Mouse (Mus musculus): ENCODE results near the gene Gsg1l2. TPM values are rescaled to one million over a fixed set of nuclear protein-coding genes. Genes with fewer than 3 reads are reported as not detected.

The Gsg1l2 gene
- polyA plus RNA-seq, 1 experiment from 2014 or later, result not detected

DNA sequence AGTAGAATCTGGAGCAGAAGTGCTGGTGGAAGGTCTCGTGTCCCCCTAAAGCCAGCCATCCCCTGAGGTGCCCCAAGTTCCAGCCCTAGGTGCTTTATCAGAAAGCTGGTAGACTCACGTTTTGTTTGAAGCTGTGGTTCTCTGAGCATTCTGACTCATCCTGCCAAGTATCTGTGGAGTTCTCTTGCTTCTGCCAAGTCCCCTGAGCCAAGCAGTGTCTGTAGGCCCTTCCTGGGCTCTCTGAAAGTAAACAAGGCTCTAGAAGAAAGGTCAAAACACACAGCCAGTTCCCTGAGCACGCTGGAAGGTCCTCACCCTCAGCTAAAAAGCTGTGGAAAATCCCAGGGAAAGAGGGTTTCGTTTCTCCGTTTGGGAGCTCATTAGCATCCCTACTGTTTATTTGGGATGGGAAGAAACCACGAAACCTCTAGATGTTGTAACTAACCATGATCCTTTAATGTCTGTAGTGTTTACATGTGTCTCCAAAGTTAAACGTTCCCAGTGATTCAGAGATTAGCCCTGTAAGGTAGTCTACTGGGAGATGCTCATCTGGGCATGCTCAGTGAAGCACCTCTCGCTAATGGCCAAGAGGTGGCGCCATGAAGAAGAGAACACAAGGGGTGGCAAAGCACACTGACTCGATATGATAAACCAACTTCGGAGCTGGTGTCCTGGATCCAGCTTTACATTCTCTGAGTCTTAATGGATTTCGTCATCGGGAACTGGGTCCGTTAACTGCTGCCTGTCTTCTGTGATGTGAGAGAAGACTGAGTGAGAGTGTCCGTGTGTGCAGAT is 16.8 kb upstream of the Gsg1l2 start:
- Histone ChIP-seq H3K4me3 (replicated peaks; ENCODE audit: low read length) (no peak overlapping the region), H3K27ac (ENCODE audit: low read length) (no peak overlapping the region), H3K9ac (replicated peaks; ENCODE audit: low read depth, low read length) (no peak overlapping the region), H3K36me3 (ENCODE audit: control insufficient read depth, insufficient read depth) (no peaks in the 10 kb centered on the region), H3K27me3 (replicated peaks; ENCODE audit: control insufficient read depth, insufficient read depth, low read length) (no peaks in the 10 kb centered on the region), H3K4me1 (replicated peaks; ENCODE audit: control insufficient read depth, insufficient read depth, low read length) (no peaks in the 10 kb centered on the region), H3K4me2 (ENCODE audit: low read length) (no peak overlapping the region), H3K9me3 (ENCODE audit: control insufficient read depth, low read length) (no peaks in the 10 kb centered on the region)
- ATAC-seq, result no peak
- WGBS, result 75% methylated on average over 15 of the region's 15 CpGs

DNA sequence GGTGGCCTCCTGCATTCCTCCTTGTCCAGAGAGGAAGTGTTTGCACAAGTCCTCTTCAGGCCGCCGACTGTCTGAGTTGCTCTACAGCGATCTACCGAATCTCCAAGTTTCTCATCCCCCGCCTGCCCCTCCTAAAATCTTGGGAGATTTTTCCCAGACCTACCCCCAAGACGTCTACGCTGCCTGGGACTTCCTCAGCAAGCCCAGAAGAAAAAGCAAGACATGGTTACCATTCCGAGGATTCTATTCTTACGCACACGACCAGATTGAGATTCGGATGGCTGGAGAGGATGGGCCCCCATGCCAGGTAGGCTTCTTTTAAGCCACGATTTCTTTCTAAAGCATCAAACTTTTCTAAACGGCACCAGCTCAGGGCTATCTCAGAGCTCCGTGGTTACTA is 3.4 kb upstream of the Gsg1l2 start, which contains the start of gene Glp2r:
Gene Glp2r (minus strand): TSS at position 101 of the 400 bp plus-strand sequence.
- ATAC-seq, result no peak
- H3K4me1 ChIP-seq (replicated peaks; ENCODE audit: control insufficient read depth, insufficient read depth, low read length), result peaks cover 3% of the 10 kb centered on the region
- no peak within 1 kb of the TSS for H3K4me2 ChIP-seq (ENCODE audit: low read length)
- H3K27me3 ChIP-seq (replicated peaks; ENCODE audit: control insufficient read depth, insufficient read depth, low read length), result no peaks in the 10 kb centered on the region
- 89% methylated on average over 14 of the region's 14 CpGs for WGBS
- no peak within 1 kb of the TSS for H3K9ac ChIP-seq (replicated peaks; ENCODE audit: low read depth, low read length)
- no peak within 1 kb of the TSS for H3K4me3 ChIP-seq (replicated peaks; ENCODE audit: low read length)
- H3K9me3 ChIP-seq (ENCODE audit: control insufficient read depth, low read length), result no peaks in the 10 kb centered on the region
- no peak within 1 kb of the TSS for H3K27ac ChIP-seq (ENCODE audit: low read length)
- H3K36me3 ChIP-seq (ENCODE audit: control insufficient read depth, insufficient read depth), result no peaks in the 10 kb centered on the region

DNA sequence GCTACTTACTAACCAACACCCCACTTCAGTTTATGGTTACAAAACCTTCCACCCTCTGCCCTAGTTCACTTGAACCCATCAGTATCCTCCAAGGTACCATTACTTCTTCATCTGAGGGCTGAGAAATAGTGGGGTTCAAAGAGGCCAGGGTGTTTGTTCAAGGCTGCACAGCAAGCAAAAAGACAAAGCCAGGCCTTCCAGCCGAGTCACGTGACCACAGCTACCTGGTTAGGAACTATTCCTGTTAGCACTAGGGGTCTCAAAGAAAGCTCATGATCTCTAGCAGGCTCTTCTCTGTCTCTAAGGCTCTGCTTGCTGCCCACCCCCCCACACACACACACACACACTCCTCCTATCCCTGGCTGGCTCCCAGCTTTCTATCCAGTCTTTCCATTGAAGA is 2.7 kb upstream of the Gsg1l2 start:
- H3K4me3 ChIP-seq (replicated peaks; ENCODE audit: low read length), result no peak overlapping the region
- H3K27ac ChIP-seq (ENCODE audit: low read length), result no peak overlapping the region
- ATAC-seq, result no peak
- no peaks in the 10 kb centered on the region for H3K9me3 ChIP-seq (ENCODE audit: control insufficient read depth, low read length)
- H3K9ac ChIP-seq (replicated peaks; ENCODE audit: low read depth, low read length), result no peak overlapping the region
- WGBS, result 86% methylated on average over 2 of the region's 2 CpGs
- H3K36me3 ChIP-seq (ENCODE audit: control insufficient read depth, insufficient read depth), result no peaks in the 10 kb centered on the region
- peaks cover 3% of the 10 kb centered on the region for H3K4me1 ChIP-seq (replicated peaks; ENCODE audit: control insufficient read depth, insufficient read depth, low read length)
- no peaks in the 10 kb centered on the region for H3K27me3 ChIP-seq (replicated peaks; ENCODE audit: control insufficient read depth, insufficient read depth, low read length)
- H3K4me2 ChIP-seq (ENCODE audit: low read length), result no peak overlapping the region

DNA sequence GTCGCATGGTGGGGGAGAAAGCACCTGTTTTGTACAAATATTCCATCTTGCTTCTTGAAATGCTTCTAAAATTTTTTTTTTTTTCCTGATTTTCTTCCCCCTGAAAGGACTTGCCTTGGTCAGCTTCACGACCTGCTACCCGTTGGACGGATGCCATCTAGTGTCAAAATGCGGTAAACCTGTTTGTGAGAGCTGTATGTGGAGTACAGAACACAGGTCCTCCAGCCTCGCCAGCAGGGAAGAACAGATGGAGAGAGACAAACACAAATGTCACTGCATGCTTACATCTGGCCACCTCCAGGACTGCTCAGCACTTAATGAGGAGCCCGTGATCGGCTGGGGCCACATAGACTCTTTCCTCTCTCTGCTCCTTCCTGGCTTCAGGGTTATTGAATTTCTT is 1.8 kb upstream of the Gsg1l2 start:
- no peaks in the 10 kb centered on the region for H3K36me3 ChIP-seq (ENCODE audit: control insufficient read depth, insufficient read depth)
- peaks cover 3% of the 10 kb centered on the region for H3K4me1 ChIP-seq (replicated peaks; ENCODE audit: control insufficient read depth, insufficient read depth, low read length)
- ATAC-seq, result no peak; the same call in 1 of the 2 replicates
- no peak overlapping the region for H3K9ac ChIP-seq (replicated peaks; ENCODE audit: low read depth, low read length)
- H3K4me3 ChIP-seq (replicated peaks; ENCODE audit: low read length), result no peak overlapping the region
- 20% methylated on average over 8 of the region's 8 CpGs for WGBS
- H3K27ac ChIP-seq (ENCODE audit: low read length), result no peak overlapping the region
- no peak overlapping the region for H3K4me2 ChIP-seq (ENCODE audit: low read length)
- no peaks in the 10 kb centered on the region for H3K9me3 ChIP-seq (ENCODE audit: control insufficient read depth, low read length)
- H3K27me3 ChIP-seq (replicated peaks; ENCODE audit: control insufficient read depth, insufficient read depth, low read length), result no peaks in the 10 kb centered on the region

DNA sequence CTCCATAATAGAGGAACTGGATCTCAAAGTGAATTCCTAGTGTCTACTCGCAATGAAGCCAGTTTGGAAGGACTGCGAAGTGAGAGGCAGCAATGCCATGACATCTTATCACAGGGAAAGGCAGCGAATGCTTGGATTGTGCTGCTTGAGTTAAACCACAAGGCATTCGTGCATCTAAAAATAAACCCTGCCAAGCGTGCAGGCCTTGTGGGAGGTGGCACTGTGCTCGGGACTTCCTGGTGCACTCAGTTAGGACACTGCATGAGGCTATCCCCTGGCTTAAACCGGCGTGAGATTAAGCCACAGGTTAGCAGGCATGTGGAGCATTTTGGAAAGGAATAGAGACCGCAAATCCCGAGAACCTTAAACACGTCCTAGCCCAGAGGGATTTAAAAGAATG is 15.8 kb downstream of the Gsg1l2 start:
- WGBS, result 85% methylated on average over 11 of the region's 11 CpGs
- H3K4me1 ChIP-seq (replicated peaks; ENCODE audit: control insufficient read depth, insufficient read depth, low read length), result no peaks in the 10 kb centered on the region
- no peak for ATAC-seq

DNA sequence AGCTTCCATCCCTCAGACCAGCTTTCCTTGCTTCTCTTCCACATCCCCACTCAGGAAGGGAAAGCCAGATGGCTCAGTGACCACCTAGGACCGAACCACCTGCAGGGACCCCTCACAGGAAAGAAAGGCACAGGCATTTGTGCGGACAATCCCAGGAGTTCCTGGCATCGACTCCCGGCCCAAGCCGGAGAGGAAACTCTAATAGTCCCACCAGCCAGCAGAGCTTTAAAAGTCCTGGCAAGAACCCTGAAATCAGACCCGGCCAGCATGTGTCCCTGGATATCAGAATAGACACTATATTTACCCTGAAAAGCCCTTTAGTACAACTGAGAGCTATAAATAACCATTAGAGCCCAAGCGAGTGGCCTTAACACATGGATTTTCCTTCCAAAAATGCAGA is 23.5 kb downstream of the Gsg1l2 start, which contains the start of gene Dhrs7c:
Gene Dhrs7c (plus strand): TSS at position 257 of the 400 bp plus-strand sequence.
- 73% methylated on average over 7 of the region's 7 CpGs for WGBS
- Histone ChIP-seq H3K36me3 (ENCODE audit: control insufficient read depth, insufficient read depth) (no peaks in the 10 kb centered on the region), H3K27me3 (replicated peaks; ENCODE audit: control insufficient read depth, insufficient read depth, low read length) (no peaks in the 10 kb centered on the region), H3K9me3 (ENCODE audit: control insufficient read depth, low read length) (no peaks in the 10 kb centered on the region), H3K4me1 (replicated peaks; ENCODE audit: control insufficient read depth, insufficient read depth, low read length) (no peaks in the 10 kb centered on the region), H3K27ac (ENCODE audit: low read length) (no peak within 1 kb of the TSS), H3K9ac (replicated peaks; ENCODE audit: low read depth, low read length) (no peak within 1 kb of the TSS), H3K4me3 (replicated peaks; ENCODE audit: low read length) (no peak within 1 kb of the TSS), H3K4me2 (ENCODE audit: low read length) (no peak within 1 kb of the TSS)
- ATAC-seq, result no peak

More for the DNA sequence above, 15.8 kb downstream of the Gsg1l2 start:
- Histone ChIP-seq H3K9ac (replicated peaks; ENCODE audit: low read depth, low read length) (no peak overlapping the region), H3K27ac (ENCODE audit: low read length) (no peak overlapping the region), H3K4me2 (ENCODE audit: low read length) (no peak overlapping the region), H3K27me3 (replicated peaks; ENCODE audit: control insufficient read depth, insufficient read depth, low read length) (no peaks in the 10 kb centered on the region), H3K36me3 (ENCODE audit: control insufficient read depth, insufficient read depth) (no peaks in the 10 kb centered on the region), H3K9me3 (ENCODE audit: control insufficient read depth, low read length) (no peaks in the 10 kb centered on the region), H3K4me3 (replicated peaks; ENCODE audit: low read length) (no peak overlapping the region)

DNA sequence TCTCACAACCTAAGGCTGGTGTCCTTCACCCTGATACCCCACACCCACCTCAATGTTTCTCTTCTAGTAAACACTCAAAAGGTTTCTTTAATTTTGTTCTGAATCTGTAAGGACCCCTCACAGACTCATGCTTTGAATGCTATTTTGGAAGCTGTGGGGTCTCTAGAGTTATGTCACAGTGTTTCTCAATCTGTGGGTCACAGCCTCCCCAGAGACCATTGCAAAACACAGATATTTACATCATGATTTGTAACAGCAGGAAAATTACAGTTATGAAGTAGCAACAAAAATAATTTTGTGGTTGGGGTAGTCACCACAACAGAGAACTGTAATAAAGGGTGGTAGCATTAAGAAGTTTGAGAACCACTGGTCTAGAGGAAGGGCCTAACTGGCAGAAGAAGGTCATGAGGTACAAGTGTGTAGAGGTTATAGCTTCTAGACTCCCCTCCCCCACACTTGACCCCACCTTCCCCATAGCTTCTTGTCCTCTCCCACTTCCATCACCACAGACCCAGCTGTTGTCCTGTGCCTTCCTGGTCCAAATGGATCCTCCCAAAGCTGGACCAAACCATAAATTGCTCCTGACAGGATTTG is 25.8 kb downstream of the Gsg1l2 start:
- Histone ChIP-seq H3K9me3 (ENCODE audit: control insufficient read depth, low read length) (no peaks in the 10 kb centered on the region), H3K27ac (ENCODE audit: low read length) (no peak overlapping the region), H3K36me3 (ENCODE audit: control insufficient read depth, insufficient read depth) (no peaks in the 10 kb centered on the region), H3K9ac (replicated peaks; ENCODE audit: low read depth, low read length) (no peak overlapping the region), H3K27me3 (replicated peaks; ENCODE audit: control insufficient read depth, insufficient read depth, low read length) (no peaks in the 10 kb centered on the region), H3K4me2 (ENCODE audit: low read length) (no peak overlapping the region), H3K4me1 (replicated peaks; ENCODE audit: control insufficient read depth, insufficient read depth, low read length) (no peaks in the 10 kb centered on the region), H3K4me3 (replicated peaks; ENCODE audit: low read length) (no peak overlapping the region)
- ATAC-seq, result no peak

DNA sequence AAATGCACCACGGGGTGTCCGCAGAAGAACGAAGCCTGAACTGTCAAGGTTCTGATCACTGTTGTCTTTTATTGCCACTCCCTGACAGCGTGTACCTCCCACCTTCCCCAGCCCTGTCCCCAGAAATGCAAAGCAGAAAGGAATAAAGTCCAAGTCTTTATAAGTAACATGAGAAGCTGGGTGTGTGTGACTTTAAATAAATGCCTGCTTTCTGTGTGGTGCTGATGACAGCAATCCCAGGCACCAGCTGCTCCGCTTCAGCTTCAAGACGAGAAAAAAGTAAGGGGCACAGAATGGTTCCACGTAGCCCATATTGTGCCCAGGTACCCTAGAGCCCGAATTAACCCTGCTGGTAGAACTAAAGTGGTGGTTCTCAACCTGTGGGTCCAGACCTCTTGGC is 26.8 kb downstream of the Gsg1l2 start:
- no peak for ATAC-seq
- H3K27ac ChIP-seq (ENCODE audit: low read length), result no peak overlapping the region
- H3K4me2 ChIP-seq (ENCODE audit: low read length), result no peak overlapping the region
- 78% methylated on average over 8 of the region's 8 CpGs for whole genome bisulfite sequencing
- no peaks in the 10 kb centered on the region for H3K4me1 ChIP-seq (replicated peaks; ENCODE audit: control insufficient read depth, insufficient read depth, low read length)
- no peaks in the 10 kb centered on the region for H3K27me3 ChIP-seq (replicated peaks; ENCODE audit: control insufficient read depth, insufficient read depth, low read length)
- no peak overlapping the region for H3K4me3 ChIP-seq (replicated peaks; ENCODE audit: low read length)
- no peaks in the 10 kb centered on the region for H3K9me3 ChIP-seq (ENCODE audit: control insufficient read depth, low read length)
- no peaks in the 10 kb centered on the region for H3K36me3 ChIP-seq (ENCODE audit: control insufficient read depth, insufficient read depth)
- no peak overlapping the region for H3K9ac ChIP-seq (replicated peaks; ENCODE audit: low read depth, low read length)

DNA sequence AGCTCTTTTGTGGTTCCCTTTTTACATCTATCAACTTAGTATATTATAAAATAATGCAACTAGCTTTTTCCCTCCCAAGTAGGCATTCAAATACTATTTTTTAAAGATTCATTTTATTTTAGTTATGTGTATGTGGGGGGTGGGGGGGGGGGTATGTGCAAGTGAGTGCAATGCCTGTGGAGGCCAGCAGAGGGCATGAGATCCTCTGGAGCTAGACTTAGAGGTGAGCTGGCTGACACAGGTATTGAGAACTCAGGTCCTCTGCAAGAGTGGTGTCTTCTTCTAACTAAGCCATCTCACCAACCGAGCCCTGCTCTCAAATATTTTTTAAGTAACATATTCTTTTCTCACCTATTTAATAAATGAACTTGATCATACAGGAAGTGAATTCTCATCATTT is 31.1 kb downstream of the Gsg1l2 start:
- Histone ChIP-seq H3K4me3 (replicated peaks; ENCODE audit: low read length) (no peak overlapping the region), H3K27ac (ENCODE audit: low read length) (no peak overlapping the region), H3K4me1 (replicated peaks; ENCODE audit: control insufficient read depth, insufficient read depth, low read length) (no peaks in the 10 kb centered on the region), H3K27me3 (replicated peaks; ENCODE audit: control insufficient read depth, insufficient read depth, low read length) (no peaks in the 10 kb centered on the region), H3K9ac (replicated peaks; ENCODE audit: low read depth, low read length) (no peak overlapping the region), H3K9me3 (ENCODE audit: control insufficient read depth, low read length) (no peaks in the 10 kb centered on the region), H3K36me3 (ENCODE audit: control insufficient read depth, insufficient read depth) (no peaks in the 10 kb centered on the region), H3K4me2 (ENCODE audit: low read length) (no peak overlapping the region)
- no peak for ATAC-seq
- WGBS, result 94% methylated on average over 1 of the region's 1 CpGs

All from forebrain, embryonic 16.5 days (tissue).